Mouse (Mus musculus): ENCODE data around the gene Psmc5.
"Not testable (repeated sequence)": the region's sequence is repeated elsewhere in the genome, so short reads cannot be mapped to it uniquely, and the experiment has no call there.

Psmc5 gene

GRCm38 (mm10) chr11:106255685-106256451 is at the start of gene Psmc5, which contains the start of gene Ftsj3:
Gene Psmc5 (plus strand): TSS chr11:106256154.
Gene Ftsj3 (minus strand): TSS chr11:106256079.
- in situ Hi-C loops (cut with MseI, MboI), result no loop called here

- in situ Hi-C loops (cut with MseI, MboI), result no loop called here
Measured at GRCm38 (mm10) chr11:106212771-106213170, 43.2 kb upstream of the Psmc5 start.

- in situ Hi-C loops (cut with MseI, MboI), result no loop called here
Measured at GRCm38 (mm10) chr11:106214856-106215255, 41.1 kb upstream of the Psmc5 start.

GRCm38 (mm10) chr11:106215450-106215859 is 40.5 kb upstream of the Psmc5 start:
- in situ Hi-C loops (cut with MseI, MboI), result no loop called here

- in situ Hi-C loops (cut with MseI, MboI), result no loop called here
Measured at GRCm38 (mm10) chr11:106215927-106216729, 39.8 kb upstream of the Psmc5 start, which contains the start of gene Ccdc47. Gene Ccdc47 (minus strand): TSS chr11:106216344.

GRCm38 (mm10) chr11:106216730-106217490 is 39.0 kb upstream of the Psmc5 start, which contains the start of gene Ddx42:
Gene Ddx42 (plus strand): TSS chr11:106216926.
- in situ Hi-C loops (cut with MseI, MboI), result no loop called here

GRCm38 (mm10) chr11:106220603-106221002 is 35.4 kb upstream of the Psmc5 start:
- in situ Hi-C loops (cut with MseI, MboI), result no loop called here

GRCm38 (mm10) chr11:106233978-106234377 is 22.0 kb upstream of the Psmc5 start:
- in situ Hi-C loops (cut with MseI, MboI), result not testable (repeated sequence)

- in situ Hi-C loops (cut with MseI, MboI), result no loop called here
Measured at GRCm38 (mm10) chr11:106246834-106247233, 9.1 kb upstream of the Psmc5 start.

- in situ Hi-C loops (cut with MseI, MboI), result no loop called here
Measured at GRCm38 (mm10) chr11:106249326-106249725, 6.6 kb upstream of the Psmc5 start.

GRCm38 (mm10) chr11:106254767-106255166 is 1.2 kb upstream of the Psmc5 start:
- in situ Hi-C loops (cut with MseI, MboI), result no loop called here

- in situ Hi-C loops (cut with MseI, MboI), result no loop called here
Measured at GRCm38 (mm10) chr11:106255174-106255573, 780 bp upstream of the Psmc5 start.

GRCm38 (mm10) chr11:106256775-106257174 is 821 bp downstream of the Psmc5 start:
- in situ Hi-C loops (cut with MseI, MboI), result no loop called here

- in situ Hi-C loops (cut with MseI, MboI), result no loop called here
Measured at GRCm38 (mm10) chr11:106260826-106261450, 5.0 kb downstream of the Psmc5 start.

GRCm38 (mm10) chr11:106263963-106264362 is 8.0 kb downstream of the Psmc5 start:
- in situ Hi-C loops (cut with MseI, MboI), result no loop called here

- in situ Hi-C loops (cut with MseI, MboI), result no loop called here
Measured at GRCm38 (mm10) chr11:106264988-106265387, 9.0 kb downstream of the Psmc5 start.

GRCm38 (mm10) chr11:106265570-106265969 is 9.6 kb downstream of the Psmc5 start:
- in situ Hi-C loops (cut with MseI, MboI), result no loop called here

- in situ Hi-C loops (cut with MseI, MboI), result no loop called here
Measured at GRCm38 (mm10) chr11:106266431-106266830, 10.5 kb downstream of the Psmc5 start.

- in situ Hi-C loops (cut with MseI, MboI), result no loop called here
Measured at GRCm38 (mm10) chr11:106267311-106267852, 11.4 kb downstream of the Psmc5 start.

- in situ Hi-C loops (cut with MseI, MboI), result no loop called here
Measured at GRCm38 (mm10) chr11:106267871-106268270, 11.9 kb downstream of the Psmc5 start.
